Mouse (Mus musculus) adrenal gland, adult 2 months (tissue): ENCODE measurements around the gene Sult1b1. TPM values are rescaled to one million over a fixed set of nuclear protein-coding genes. Genes with fewer than 3 reads are reported as not detected.

ENCODE experiments used
- polyA plus RNA-seq: library from polyadenylated mRNA; depleted of rRNA; stranded (reverse); fragments of >200 nt; gene quantifications from 2 replicates; pipeline ENCODE4 v1.2.3, GENCODE M21; 2012; rRNA removed
- total RNA-seq, 2 experiments: library from RNA; stranded (reverse); gene quantifications; 2 replicates each; pipeline ENCODE4 v1.2.3; 2021

Sult1b1 gene
- total and polyA plus RNA-seq, 3 experiments = not detected

Other genes starting within 250 kb of the Sult1b1 start
- under 1 TPM in 1 of 2 experiments, not detected in 1; 0.26 TPM for gene Ugt2a3, start 201.0 kb downstream of the Sult1b1 start, total RNA-seq
- not detected in 2 replicates for gene Ugt2a3, start 201.0 kb downstream of the Sult1b1 start, polyA plus RNA-seq
- not detected for gene Ugt2b38, start 114.0 kb downstream of the Sult1b1 start, total RNA-seq
- gene Ugt2b38, start 114.0 kb downstream of the Sult1b1 start, polyA plus RNA-seq = not detected in 2 replicates
- not detected for gene Ugt2a2, start 55.9 kb downstream of the Sult1b1 start, total RNA-seq
- not detected in 2 replicates for gene Ugt2a2, start 55.9 kb downstream of the Sult1b1 start, polyA plus RNA-seq
- gene Gm43638, start 51.4 kb downstream of the Sult1b1 start, total RNA-seq = not detected
- not detected in 2 replicates for gene Gm43638, start 51.4 kb downstream of the Sult1b1 start, polyA plus RNA-seq
- gene Ugt2a1, start 47.3 kb downstream of the Sult1b1 start, total RNA-seq = not detected
- not detected in 2 replicates for gene Ugt2a1, start 47.3 kb downstream of the Sult1b1 start, polyA plus RNA-seq
- under 1 TPM in 1 of 2 experiments, not detected in 1; 0.40 TPM for gene Sult1d1, start 30.8 kb upstream of the Sult1b1 start, total RNA-seq
- gene Sult1d1, start 30.8 kb upstream of the Sult1b1 start, polyA plus RNA-seq = not detected in 2 replicates
- gene Sult1e1, start 53.4 kb upstream of the Sult1b1 start, total RNA-seq = 1 to 10 TPM in 1 of 2 experiments, under 1 TPM in 1; 0.84 to 3.9 TPM
- gene Sult1e1, start 53.4 kb upstream of the Sult1b1 start, polyA plus RNA-seq = not detected in 2 replicates
- not detected for gene Csn1s1, start 128.0 kb upstream of the Sult1b1 start, total RNA-seq
- gene Csn1s1, start 128.0 kb upstream of the Sult1b1 start, polyA plus RNA-seq = not detected in 2 replicates
- not detected for gene Csn2, start 161.4 kb upstream of the Sult1b1 start, total RNA-seq
- not detected in 2 replicates for gene Csn2, start 161.4 kb upstream of the Sult1b1 start, polyA plus RNA-seq
- not detected for gene Csn1s2a, start 236.4 kb upstream of the Sult1b1 start, total RNA-seq
- not detected in 2 replicates for gene Csn1s2a, start 236.4 kb upstream of the Sult1b1 start, polyA plus RNA-seq